Mouse (Mus musculus) layer of hippocampus, adult 2 months (tissue): ENCODE data around the gene Stxbp1. TPM values are rescaled to one million over a fixed set of nuclear protein-coding genes. Genes with fewer than 3 reads are reported as not detected.
A peak's percentile ranks its signal among the peaks of the same experiment; 100 is the strongest.

Experiments
- DNase-seq, 2 experiments: peaks; one replicate each; pipeline ENCODE4 v3.0.0; 2022; ENCODE audit warnings: low spot score in 2 of 2
- H3K27ac ChIP-seq: fragments of 200-600 bp; 2 replicates; pipeline ENCODE4 v1.8.1; 2022
- H3K4me3 ChIP-seq: fragments of 200-600 bp; 2 replicates; pipeline ENCODE4 v1.8.1; 2022; ENCODE audit warnings: mild to moderate bottlenecking
- CTCF ChIP-seq: fragments of 200-600 bp; conservative IDR thresholded peaks from 2 replicates; pipeline ENCODE4 v1.8.1; 2022; ENCODE audit warnings: antibody characterized with exemption, mild to moderate bottlenecking, moderate library complexity
- total RNA-seq, 2 experiments: library from RNA; stranded (reverse); gene quantifications; 2 replicates each; pipeline ENCODE4 v1.2.3; 2021

Stxbp1 gene
- total RNA-seq, 2 experiments from 2014 or later: 550 to 603 TPM

DNA sequence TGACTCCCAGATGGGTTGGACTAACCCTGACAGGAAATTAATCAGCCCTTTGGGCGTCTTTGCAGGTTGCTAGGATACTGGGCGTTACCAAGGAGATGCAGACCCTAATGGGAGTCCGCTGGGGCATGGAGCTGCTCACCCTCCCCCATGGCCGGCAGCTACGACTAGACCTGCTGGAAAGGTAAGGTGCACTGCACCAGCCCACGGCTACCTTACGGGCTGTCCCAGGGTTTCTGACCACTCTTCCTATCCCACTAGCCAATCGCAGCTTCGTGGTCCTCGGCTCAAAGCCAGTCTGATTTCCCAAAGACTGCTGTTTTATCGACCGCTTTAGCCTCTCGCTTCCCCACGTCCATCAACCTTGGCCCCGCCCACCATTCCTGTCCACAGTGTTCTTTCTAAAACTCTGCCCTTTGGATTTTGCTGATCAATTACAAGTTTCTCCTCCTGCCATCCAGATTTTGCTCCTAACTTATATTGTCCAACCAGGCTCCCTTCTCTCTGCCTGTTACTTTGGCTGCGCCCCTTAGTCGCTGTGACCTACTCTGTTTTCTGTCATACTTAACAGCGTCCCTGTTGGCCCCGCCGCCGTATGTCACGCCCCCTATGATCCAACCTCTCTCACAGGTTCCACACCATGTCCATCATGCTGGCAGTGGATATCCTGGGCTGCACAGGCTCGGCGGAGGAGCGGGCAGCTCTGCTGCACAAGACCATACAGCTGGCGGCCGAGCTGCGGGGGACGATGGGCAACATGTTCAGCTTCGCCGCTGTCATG, 96.0 kb downstream of the Stxbp1 start:
- no peak for TF ChIP-seq CTCF
- DNase-seq: no peak
- H3K4me3 ChIP-seq: peak overlapping the region; percentile 13; the same call in 1 of the 2 replicates
- H3K27ac ChIP-seq: no peak overlapping the region

DNA sequence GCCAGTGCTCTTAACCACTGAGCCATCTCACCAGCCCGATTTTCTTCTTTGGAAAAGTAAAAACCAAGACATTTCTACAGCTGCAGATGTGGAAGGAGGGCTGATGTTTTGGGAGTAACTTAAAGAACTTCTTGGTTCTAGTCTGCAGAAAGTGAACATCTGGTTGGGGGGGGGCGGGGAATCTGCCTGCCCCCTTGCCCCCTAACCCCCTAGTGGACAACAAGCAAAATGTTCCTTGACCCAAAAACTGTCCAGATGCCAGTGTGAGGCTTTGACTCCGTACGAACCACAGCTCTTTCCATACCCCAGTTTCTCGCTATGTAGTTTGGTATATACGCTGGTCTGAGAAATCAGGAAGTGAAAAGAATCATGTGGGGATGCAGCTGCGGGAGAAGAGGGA, 96.8 kb downstream of the Stxbp1 start:
- no peak for DNase-seq

DNA sequence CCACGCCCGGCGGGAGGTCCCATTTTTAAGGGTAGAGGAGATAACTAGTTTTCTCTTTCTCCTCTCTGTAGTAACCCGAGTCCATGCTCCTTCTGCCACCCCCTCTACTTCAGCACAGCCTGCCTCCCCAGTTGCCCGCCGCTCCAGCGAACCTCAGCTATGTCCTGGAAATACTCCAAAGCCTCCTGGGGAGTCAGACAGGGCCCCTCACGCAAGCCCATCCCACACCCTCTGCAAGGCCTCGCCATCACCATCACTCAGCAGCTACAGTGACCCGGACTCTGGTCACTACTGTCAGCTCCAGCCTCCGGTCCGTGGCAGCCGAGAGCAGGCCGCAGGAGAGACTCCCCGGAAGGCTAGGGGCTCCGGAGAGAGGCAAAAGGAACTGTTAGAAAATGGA, 98.0 kb downstream of the Stxbp1 start:
- TF ChIP-seq CTCF: no peak
- no peak overlapping the region for H3K27ac ChIP-seq
- H3K4me3 ChIP-seq: no peak overlapping the region
- no peak for DNase-seq

More for the DNA sequence above, 96.8 kb downstream of the Stxbp1 start:
- Histone ChIP-seq H3K27ac (no peak overlapping the region), H3K4me3 (no peak overlapping the region)
- peak; percentile 41 for TF ChIP-seq CTCF

DNA sequence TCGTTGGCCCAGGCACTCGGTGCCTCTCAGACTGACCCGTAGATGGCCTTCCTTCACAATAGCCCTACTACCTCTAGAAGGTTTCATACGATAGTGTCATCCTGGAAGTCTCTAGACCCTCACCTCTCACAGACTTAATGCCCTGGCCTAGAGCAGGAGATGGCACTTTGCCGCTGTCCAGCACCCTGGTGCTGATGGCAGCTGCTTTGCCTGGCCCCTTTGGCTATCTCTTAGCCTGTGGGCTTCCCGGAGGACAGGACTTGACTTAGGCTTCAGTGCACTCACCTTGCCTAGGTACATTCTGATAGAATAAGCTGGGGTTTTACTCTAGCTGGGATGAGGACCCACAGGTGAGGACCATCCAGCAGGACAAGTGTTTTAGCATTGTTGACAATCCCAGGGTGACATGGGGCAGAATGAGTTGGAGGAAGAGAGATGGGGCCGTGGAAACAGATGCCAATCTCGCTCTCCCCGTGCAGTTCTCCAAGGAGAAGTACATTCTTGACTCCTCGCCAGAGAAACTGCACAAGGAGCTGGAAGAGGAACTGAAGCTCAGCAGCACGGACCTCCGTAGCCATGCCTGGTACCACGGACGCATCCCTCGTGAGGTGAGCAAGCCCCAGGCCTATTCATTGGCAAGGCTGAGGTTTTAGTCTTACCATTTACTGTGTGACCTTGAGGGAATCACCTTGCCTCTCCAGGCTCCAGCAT, 102.6 kb downstream of the Stxbp1 start:
- Histone ChIP-seq H3K27ac (no peak overlapping the region), H3K4me3 (no peak overlapping the region)
- no peak for DNase-seq
- TF ChIP-seq CTCF: no peak

DNA sequence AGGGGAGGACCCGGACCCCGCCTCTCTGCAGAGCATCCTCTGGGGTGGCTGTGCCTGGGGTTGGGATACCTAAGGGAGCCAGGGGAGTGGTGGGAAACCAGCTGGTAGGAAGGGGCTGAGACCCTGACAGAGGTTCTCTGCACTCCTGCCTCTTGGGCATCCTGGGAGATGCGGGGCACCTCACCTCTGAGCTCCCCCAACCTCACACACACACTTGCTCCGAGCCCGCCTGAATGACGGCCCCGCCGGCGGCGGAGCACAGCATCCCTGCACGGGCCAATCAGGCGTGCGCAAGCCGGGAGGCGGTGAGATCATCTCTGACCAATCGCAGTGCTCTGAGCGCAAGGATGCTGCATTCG, 104.9 kb downstream of the Stxbp1 start:
- Histone ChIP-seq H3K4me3 (peak overlapping the region; percentile 79), H3K27ac (peak overlapping the region; percentile 88)
- no peak for TF ChIP-seq CTCF
- DNase-seq: peak; percentile 85 to 87

DNA sequence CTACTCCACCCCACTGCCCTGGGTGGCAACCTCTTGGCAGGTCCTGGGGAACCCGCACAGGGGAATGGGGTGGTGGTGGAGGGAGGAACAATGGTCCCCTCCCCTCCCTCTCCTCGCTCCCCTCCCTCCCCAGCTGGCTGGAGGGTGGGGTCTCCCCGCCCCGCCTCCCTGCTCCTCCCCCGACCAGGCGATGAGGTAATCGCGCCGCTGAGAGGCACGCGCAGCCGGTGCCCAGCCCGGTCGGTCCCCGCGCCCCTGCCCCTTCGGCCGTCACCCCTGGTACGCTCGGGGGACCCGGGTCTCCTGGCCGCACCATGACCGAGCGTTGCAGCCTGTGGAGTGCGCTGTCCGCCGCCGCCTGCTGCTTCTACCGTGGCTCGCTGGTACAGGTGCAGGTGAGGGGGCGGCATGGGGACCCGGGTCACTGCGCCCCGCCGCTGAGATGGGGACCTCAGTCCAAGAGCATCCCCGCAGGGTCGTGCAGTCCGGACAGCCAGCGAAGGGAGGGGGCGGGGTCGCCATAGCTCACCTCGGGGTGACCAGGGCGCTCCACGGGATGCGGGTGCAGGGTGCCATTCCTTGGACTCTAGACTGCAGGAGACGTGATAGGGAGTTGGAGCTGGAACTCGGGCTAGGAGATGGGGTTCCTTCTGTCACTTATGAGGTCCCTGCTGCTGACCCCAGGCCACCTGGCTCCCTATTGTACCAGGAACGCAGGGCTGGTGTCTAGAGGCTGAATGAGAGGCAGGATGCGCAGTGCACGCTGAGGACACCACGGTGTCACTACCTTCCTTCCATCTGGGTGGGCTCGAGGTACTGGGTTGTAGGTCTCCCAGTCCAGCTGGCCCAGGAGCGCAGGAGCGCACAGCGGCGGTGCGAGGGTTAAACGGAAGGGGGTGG, 105.5 kb downstream of the Stxbp1 start:
- peak overlapping the region; percentile 79 for H3K4me3 ChIP-seq
- no peak for TF ChIP-seq CTCF
- DNase-seq: peak; percentile 58 to 60
- peak overlapping the region; percentile 88 for H3K27ac ChIP-seq

DNA sequence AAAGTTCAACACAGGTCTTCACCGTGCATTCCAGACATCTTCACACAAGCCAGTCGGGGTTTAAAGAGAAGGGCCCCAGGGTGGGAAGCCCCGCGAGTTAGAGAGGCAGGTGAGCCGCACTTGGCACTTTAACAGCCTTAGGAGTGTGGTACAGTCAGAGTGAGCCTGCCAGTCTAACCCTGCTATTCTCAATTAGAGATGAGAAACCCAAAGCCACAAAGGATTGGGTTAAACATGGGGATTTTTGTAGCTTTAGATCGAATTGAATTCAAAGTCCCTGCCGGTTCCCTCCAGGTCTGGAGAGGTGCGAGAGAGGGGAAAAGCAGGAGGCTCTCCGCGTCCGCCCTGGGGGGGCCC, 106.2 kb downstream of the Stxbp1 start, which contains the start of gene 6330409D20Rik:
TSS of gene 6330409D20Rik (minus strand) at position 101 of the 357 bp plus-strand sequence.
- no peak for TF ChIP-seq CTCF
- peak within 1 kb of the TSS; percentile 79 for H3K4me3 ChIP-seq
- no peak for DNase-seq
- H3K27ac ChIP-seq: peak within 1 kb of the TSS; percentile 88

DNA sequence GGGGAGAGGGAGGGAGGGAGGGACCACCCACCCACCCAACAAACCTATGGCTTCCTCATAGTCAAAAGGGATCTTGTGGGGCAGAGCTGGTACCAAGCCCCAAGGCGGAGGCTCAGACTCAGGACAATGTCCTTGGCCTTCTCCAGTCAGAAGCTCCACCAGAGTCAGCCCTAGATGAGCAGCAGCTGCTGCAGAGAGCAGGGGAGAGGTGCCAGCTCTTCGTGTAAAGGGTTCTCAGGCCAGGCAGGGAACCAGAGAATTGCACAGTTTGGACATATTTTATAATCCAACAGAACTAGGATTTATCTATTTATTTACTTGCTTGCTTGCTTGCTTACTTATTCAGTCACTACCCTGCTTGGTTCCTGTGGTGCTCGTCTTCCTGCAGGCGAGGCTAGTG, 107.7 kb downstream of the Stxbp1 start:
- no peak for DNase-seq
- no peak overlapping the region for H3K27ac ChIP-seq
- H3K4me3 ChIP-seq: no peak overlapping the region
- no peak for TF ChIP-seq CTCF

Other genes with a start within 250 kb of the Stxbp1 start
- 100 to 1,000 TPM; 117 to 124 TPM for gene St6galnac6, start 247.5 kb downstream of the Stxbp1 start, total RNA-seq
- gene Ak1, start 225.5 kb downstream of the Stxbp1 start, total RNA-seq: 100 to 1,000 TPM; 120 to 123 TPM
- 10 to 100 TPM; 16.4 to 19.7 TPM for gene Eng, start 200.7 kb downstream of the Stxbp1 start, total RNA-seq
- gene Fpgs, start 143.1 kb downstream of the Stxbp1 start, total RNA-seq: 10 to 100 TPM; 10.7 to 14.6 TPM
- gene Cdk9, start 134.2 kb downstream of the Stxbp1 start, total RNA-seq: 100 to 1,000 TPM; 115 to 121 TPM
- gene Sh2d3c, start 126.2 kb downstream of the Stxbp1 start, total RNA-seq: 10 to 100 TPM; 18.9 to 20.1 TPM
- 1 to 10 TPM; 1.4 to 2.9 TPM for gene 6330409D20Rik, start 106.2 kb downstream of the Stxbp1 start, total RNA-seq
- 10 to 100 TPM; 30.3 to 32.3 TPM for gene Tor2a, start 90.0 kb downstream of the Stxbp1 start, total RNA-seq
- under 1 TPM; 0.69 to 0.82 TPM for gene Ttc16, start 71.6 kb downstream of the Stxbp1 start, total RNA-seq
- 1 to 10 TPM; 5.9 to 6.4 TPM for gene Ptrh1, start 71.5 kb downstream of the Stxbp1 start, total RNA-seq
- gene Cfap157, start 62.8 kb downstream of the Stxbp1 start, total RNA-seq: 1 to 10 TPM in 1 of 2 experiments, not detected in 1; 2.0 TPM
- 10 to 100 TPM; 14.5 to 14.9 TPM for gene Fam129b, start 28.9 kb upstream of the Stxbp1 start, total RNA-seq
- gene Rpl12, start 114.3 kb upstream of the Stxbp1 start, total RNA-seq: 100 to 1,000 TPM; 115 to 125 TPM
- 10 to 100 TPM; 36.8 to 37.9 TPM for gene Lrsam1, start 114.4 kb upstream of the Stxbp1 start, total RNA-seq
- gene Slc2a8, start 134.8 kb upstream of the Stxbp1 start, total RNA-seq: 10 to 100 TPM; 19.1 to 21.7 TPM